Mouse (Mus musculus) urinary bladder, postnatal 36 days (tissue): ENCODE measurements around the gene Ell3.
A peak's percentile ranks its signal among the peaks of the same experiment; 100 is the strongest.

Experiments used
- DNase-seq, 2 experiments: peaks; one replicate each; pipeline ENCODE4 v3.0.0; 2022; ENCODE audit warnings: low spot score in 2 of 2, mixed read lengths in 1 of 2

The Ell3 gene

GRCm38 (mm10) chr2:121448136-121448535 lies 4.1 kb upstream of the Ell3 start:
- peak in 1 of 2 experiments; percentile 38 for DNase-seq

GRCm38 (mm10) chr2:121447006-121447405 lies 2.9 kb upstream of the Ell3 start:
- DNase-seq = no peak

GRCm38 (mm10) chr2:121446506-121446905 lies 2.4 kb upstream of the Ell3 start:
- DNase-seq = no peak

GRCm38 (mm10) chr2:121445117-121445516 lies 1.0 kb upstream of the Ell3 start:
- DNase-seq = no peak

- DNase-seq = no peak
These were observed 1.1 kb downstream of the Ell3 start for GRCm38 (mm10) chr2:121443068-121443349.

GRCm38 (mm10) chr2:121442259-121443067 lies 1.6 kb downstream of the Ell3 start:
- peak; percentile 73 to 76 for DNase-seq

GRCm38 (mm10) chr2:121441800-121442199 lies 2.3 kb downstream of the Ell3 start:
- no peak for DNase-seq

GRCm38 (mm10) chr2:121440834-121441605 lies 3.1 kb downstream of the Ell3 start:
- DNase-seq = no peak

GRCm38 (mm10) chr2:121439746-121440145 lies 4.3 kb downstream of the Ell3 start:
- DNase-seq = no peak

- DNase-seq = no peak
These were observed 9.2 kb downstream of the Ell3 start for GRCm38 (mm10) chr2:121434854-121435253.

- no peak for DNase-seq
These were observed 18.2 kb downstream of the Ell3 start for GRCm38 (mm10) chr2:121425890-121426289.

GRCm38 (mm10) chr2:121423166-121423565 lies 20.9 kb downstream of the Ell3 start:
- DNase-seq = no peak

- no peak for DNase-seq
These were observed 25.6 kb downstream of the Ell3 start for GRCm38 (mm10) chr2:121418476-121418875.

GRCm38 (mm10) chr2:121416356-121416755 lies 27.7 kb downstream of the Ell3 start:
- DNase-seq = no peak

GRCm38 (mm10) chr2:121415591-121415990 lies 28.5 kb downstream of the Ell3 start:
- DNase-seq = no peak

GRCm38 (mm10) chr2:121415103-121415502 lies 29.0 kb downstream of the Ell3 start:
- DNase-seq = no peak

- DNase-seq = peak in 1 of 2 experiments; percentile 33
These were observed 29.9 kb downstream of the Ell3 start for GRCm38 (mm10) chr2:121414139-121414685.

GRCm38 (mm10) chr2:121413387-121414042 lies 30.6 kb downstream of the Ell3 start, which contains the start of the genes Pdia3 and Catsper2:
TSS of gene Pdia3 (plus strand) at chr2:121413775.
TSS of gene Catsper2 (minus strand) at chr2:121413792.
- DNase-seq = peak; percentile 91 to 96

GRCm38 (mm10) chr2:121412843-121413386 lies 31.2 kb downstream of the Ell3 start:
- DNase-seq = peak in 1 of 2 experiments; percentile 2

- peak in 1 of 2 experiments; percentile 8 for DNase-seq
These were observed 35.9 kb downstream of the Ell3 start for GRCm38 (mm10) chr2:121408160-121408559.

GRCm38 (mm10) chr2:121403296-121403695 lies 40.8 kb downstream of the Ell3 start:
- DNase-seq = no peak

GRCm38 (mm10) chr2:121396624-121397023 lies 47.5 kb downstream of the Ell3 start:
- peak; percentile 66 to 74 for DNase-seq
